Mouse (Mus musculus): ENCODE results near the gene Sox6. TPM values are rescaled to one million over a fixed set of nuclear protein-coding genes. Genes with fewer than 3 reads are reported as not detected.
A peak's percentile ranks its signal among the peaks of the same experiment; 100 is the strongest.
"Not testable (repeated sequence)": the region's sequence is repeated elsewhere in the genome, so short reads cannot be mapped to it uniquely, and the experiment has no call there.

Sox6 gene
- 10 to 100 TPM; 27.1 to 32.5 TPM for total RNA-seq (2021)
- long read RNA-seq, experiment 1, full-length matches to known transcripts, result 1 of 11 reads
- long read RNA-seq, experiment 1, partial matches to known transcripts, result 4 of 11 reads
- long read RNA-seq, experiment 1, other reads (novel, unspliced or antisense), result 6 of 11 reads
- long read RNA-seq, experiment 2, partial matches to known transcripts, result 1 of 4 reads
- long read RNA-seq, experiment 2, other reads (novel, unspliced or antisense), result 3 of 4 reads

GRCm38 (mm10) chr7:116038511-116038910 is at the start of gene Sox6:
Sox6 (minus strand) TSS chr7:116038796.
- DNase-seq, result no peak
- intact Hi-C loops (cut with DNase I), result loop anchor here (5.0 to 10.0 kb wide), 4 partner anchors 284 to 1166 kb away; no protein-coding TSS in a partner anchor

GRCm38 (mm10) chr7:116084366-116084765 is 45.8 kb upstream of the Sox6 start, which contains the start of gene Gm4353:
Gm4353 (minus strand) TSS chr7:116084635.
- DNase-seq; intact Hi-C loops (cut with DNase I): not testable (repeated sequence)

- intact Hi-C loops (cut with DNase I), result no loop called here
- DNase-seq, result no peak
These were observed 22.1 kb upstream of the Sox6 start for GRCm38 (mm10) chr7:116060739-116061138.

- no peak for DNase-seq
- intact Hi-C loops (cut with DNase I), result loop anchor here (1.0 to 2.0 kb wide), 2 partner anchors 824 to 1118 kb away; no protein-coding TSS in a partner anchor
These were observed 1.9 kb upstream of the Sox6 start for GRCm38 (mm10) chr7:116040470-116041019.

GRCm38 (mm10) chr7:116039538-116040466 is 1.2 kb upstream of the Sox6 start:
- DNase-seq, result peak; percentile 85 to 90
- intact Hi-C loops (cut with DNase I), result loop anchor here (1.0 to 10.0 kb wide), 6 partner anchors 285 to 1168 kb away; no protein-coding TSS in a partner anchor

- intact Hi-C loops (cut with DNase I), result loop anchor here (5.0 to 10.0 kb wide), 4 partner anchors 284 to 1167 kb away; no protein-coding TSS in a partner anchor
- peak in 1 of 2 experiments; percentile 7 for DNase-seq
These were observed 571 bp upstream of the Sox6 start, which contains the start of gene 1110004F10Rik for GRCm38 (mm10) chr7:116039196-116039537. 1110004F10Rik (plus strand) TSS chr7:116039397.

GRCm38 (mm10) chr7:116038024-116038423 is 572 bp downstream of the Sox6 start:
- no peak for DNase-seq
- intact Hi-C loops (cut with DNase I), result loop anchor here (5.0 to 10.0 kb wide), 4 partner anchors 283 to 1166 kb away; no protein-coding TSS in a partner anchor

- DNase-seq, result no peak
- intact Hi-C loops (cut with DNase I), result loop anchor here (5.0 to 10.0 kb wide), 4 partner anchors 282 to 1165 kb away; no protein-coding TSS in a partner anchor
These were observed 1.7 kb downstream of the Sox6 start for GRCm38 (mm10) chr7:116036591-116037555.

GRCm38 (mm10) chr7:116035504-116035903 is 3.1 kb downstream of the Sox6 start:
- intact Hi-C loops (cut with DNase I), result loop anchor here (5.0 to 10.0 kb wide), 4 partner anchors 281 to 1163 kb away; no protein-coding TSS in a partner anchor
- no peak for DNase-seq

GRCm38 (mm10) chr7:116034282-116034758 is 4.3 kb downstream of the Sox6 start:
- intact Hi-C loops (cut with DNase I), result loop anchor here (5.0 to 10.0 kb wide), 5 partner anchors 187 to 612 kb away; no protein-coding TSS in a partner anchor
- DNase-seq, result peak; percentile 55 to 67

- intact Hi-C loops (cut with DNase I), result loop anchor here (5.0 to 10.0 kb wide), 5 partner anchors 186 to 611 kb away; no protein-coding TSS in a partner anchor
- peak; percentile 70 to 76 for DNase-seq
These were observed 5.0 kb downstream of the Sox6 start for GRCm38 (mm10) chr7:116033371-116034241.

- peak; percentile 69 to 83 for DNase-seq
- intact Hi-C loops (cut with DNase I), result loop anchor here (5.0 to 10.0 kb wide), 5 partner anchors 185 to 610 kb away; no protein-coding TSS in a partner anchor
These were observed 5.8 kb downstream of the Sox6 start for GRCm38 (mm10) chr7:116032596-116033307.

- intact Hi-C loops (cut with DNase I), result loop anchor here (5.0 to 10.0 kb wide), 5 partner anchors 185 to 610 kb away; no protein-coding TSS in a partner anchor
- DNase-seq, result peak; percentile 72 to 76
These were observed 6.6 kb downstream of the Sox6 start for GRCm38 (mm10) chr7:116031718-116032595.

GRCm38 (mm10) chr7:116031388-116031717 is 7.2 kb downstream of the Sox6 start:
- intact Hi-C loops (cut with DNase I), result loop anchor here (5.0 to 10.0 kb wide), 5 partner anchors 184 to 609 kb away; no protein-coding TSS in a partner anchor
- DNase-seq, result no peak

GRCm38 (mm10) chr7:116030597-116031387 is 7.8 kb downstream of the Sox6 start:
- intact Hi-C loops (cut with DNase I), result loop anchor here (5.0 to 10.0 kb wide), 5 partner anchors 183 to 608 kb away; no protein-coding TSS in a partner anchor
- DNase-seq, result peak; percentile 69 to 77
